Mouse (Mus musculus): Measurements from ENCODE around the gene Tnfrsf18.

Gene Tnfrsf18

DNA sequence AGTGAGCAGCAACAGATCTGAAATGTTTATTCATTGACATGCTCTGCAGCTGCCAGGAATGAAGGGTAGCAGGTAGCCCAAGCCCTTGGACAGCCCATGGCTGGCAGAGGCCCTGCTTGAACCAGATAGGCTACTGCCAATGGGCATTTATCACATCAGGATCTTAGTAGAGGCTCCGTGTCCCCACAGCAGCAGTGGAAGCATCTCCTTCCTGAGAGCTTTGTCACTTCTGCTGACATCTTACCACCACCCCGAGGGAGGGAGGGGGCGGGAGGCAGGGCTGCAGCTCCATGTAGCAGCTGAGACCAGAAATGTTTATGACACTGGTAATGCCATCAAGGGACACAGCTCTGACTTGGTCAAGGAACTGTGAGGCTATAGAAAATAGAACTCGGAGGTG lies 6.9 kb downstream of the Tnfrsf18 start:
- in situ Hi-C loops (cut with MboI, MseI): loop anchor here (5.0 kb wide), 2 partner anchors 36 to 71 kb away; partner anchors contain the start of gene C1qtnf12

DNA sequence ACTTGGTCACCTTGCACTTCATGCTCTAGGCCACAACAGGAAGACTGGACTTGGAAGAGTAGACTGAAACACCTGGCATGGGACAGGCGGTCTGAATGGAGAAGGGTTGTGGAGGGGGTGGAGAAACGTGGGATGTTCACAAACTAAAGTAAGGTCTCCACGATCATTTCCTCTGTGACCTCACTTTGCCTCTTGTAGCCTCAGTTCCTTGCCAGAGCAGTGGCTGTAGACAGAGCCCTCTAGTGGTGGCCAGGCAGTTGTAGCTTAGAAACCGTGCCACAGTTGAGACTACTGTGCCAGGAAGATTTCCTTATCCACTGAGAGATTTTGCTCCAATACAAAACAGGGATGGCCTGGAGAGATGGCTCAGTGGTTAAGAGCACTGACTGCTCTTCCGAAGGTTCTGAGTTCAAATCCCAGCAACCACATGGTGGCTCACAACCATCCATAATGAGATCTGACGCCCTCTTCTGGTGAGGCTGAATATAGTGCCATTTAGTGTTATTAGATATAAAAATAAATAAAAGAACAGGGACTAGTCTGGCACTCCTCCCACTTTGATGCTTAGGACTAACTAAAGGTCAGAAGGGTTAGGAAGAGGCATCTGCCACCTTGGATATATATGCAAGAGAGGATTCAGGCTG lies 7.6 kb downstream of the Tnfrsf18 start:
- in situ Hi-C loops (cut with MboI, MseI): loop anchor here (5.0 kb wide), 2 partner anchors 36 to 71 kb away; partner anchors contain the start of gene C1qtnf12

DNA sequence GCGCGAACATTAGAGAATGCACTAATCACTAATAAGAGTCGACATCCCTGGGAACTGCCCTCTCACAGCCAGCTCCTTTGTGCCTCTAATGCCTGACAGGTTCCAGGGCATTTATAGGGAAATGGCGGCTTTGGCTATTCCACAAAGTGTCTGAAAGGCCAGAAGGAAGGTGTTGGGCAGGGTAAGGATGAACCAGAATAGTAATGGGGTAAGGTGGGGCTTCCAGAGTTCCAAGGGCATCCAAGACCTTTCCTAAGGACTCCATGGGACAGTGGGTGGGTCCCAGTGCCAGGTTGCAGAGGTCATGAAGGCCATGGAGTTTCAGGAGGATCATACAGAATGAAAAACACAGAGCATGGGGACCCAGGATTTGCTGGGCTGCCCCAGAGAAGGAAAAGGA lies 8.3 kb downstream of the Tnfrsf18 start:
- in situ Hi-C loops (cut with MboI, MseI): loop anchor here (5.0 kb wide), 2 partner anchors 37 to 72 kb away; partner anchors contain the start of gene C1qtnf12

DNA sequence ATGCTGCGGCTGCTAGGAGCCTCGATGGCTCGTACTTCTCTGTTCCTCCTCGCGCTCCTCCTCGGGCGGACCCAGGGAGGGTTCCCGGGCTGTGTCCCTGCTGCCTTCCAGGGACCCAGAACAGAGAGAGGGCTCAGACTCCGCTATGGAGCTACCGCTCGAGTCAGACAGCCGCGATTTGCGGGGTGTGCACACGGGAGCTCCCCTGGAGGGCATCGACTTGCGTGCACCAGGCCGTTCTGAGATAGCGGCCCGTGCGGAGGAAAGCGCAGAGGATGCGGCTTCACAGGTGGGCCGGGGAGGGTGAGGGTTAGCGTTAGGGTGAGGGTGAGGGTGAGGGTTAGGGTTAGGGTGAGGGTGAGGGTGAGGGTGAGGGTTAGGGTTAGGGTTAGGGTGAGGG lies 8.9 kb downstream of the Tnfrsf18 start:
- in situ Hi-C loops (cut with MboI, MseI): loop anchor here (5.0 kb wide), 2 partner anchors 38 to 73 kb away; partner anchors contain the start of gene C1qtnf12

DNA sequence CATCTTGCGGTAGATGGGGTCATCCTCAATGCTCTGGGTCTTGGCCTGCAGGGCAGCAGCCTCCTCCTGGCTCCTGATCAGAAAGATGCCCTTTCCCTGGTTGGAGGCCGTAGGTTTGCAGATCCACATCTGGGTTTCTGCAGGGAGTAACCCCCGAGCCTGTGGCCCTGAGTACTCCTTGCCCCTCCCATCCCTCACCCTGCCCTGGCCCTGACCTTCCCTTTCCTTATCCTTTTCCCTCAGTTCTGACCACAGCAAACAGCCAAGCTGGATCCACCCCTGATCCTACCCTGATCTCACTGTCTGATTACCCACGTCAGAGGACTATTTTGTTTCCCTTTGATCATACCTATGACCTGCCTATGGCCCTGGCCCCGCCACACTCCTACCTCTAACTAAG lies 18.8 kb downstream of the Tnfrsf18 start:
- in situ Hi-C loops (cut with MboI, MseI): no loop called here

DNA sequence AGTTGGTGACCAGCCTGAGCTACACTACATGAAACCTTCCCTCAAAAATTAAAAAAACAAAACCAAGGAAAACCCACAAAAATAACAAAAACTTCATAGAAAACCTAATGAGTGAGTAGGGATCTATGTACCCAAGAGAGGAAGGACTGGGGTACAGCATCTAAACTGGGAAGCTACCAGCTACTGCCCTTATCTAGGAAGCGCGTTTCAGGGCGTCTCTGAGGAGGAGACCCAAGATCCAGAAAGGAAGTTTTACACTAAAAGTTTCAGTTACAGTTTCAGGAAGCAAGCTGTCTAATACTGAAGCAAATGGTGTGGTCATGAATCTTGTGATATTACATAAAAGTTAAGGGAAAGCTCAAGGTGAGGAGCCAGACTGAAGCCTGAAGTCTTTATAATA lies 23.8 kb downstream of the Tnfrsf18 start:
- in situ Hi-C loops (cut with MboI, MseI): no loop called here

DNA sequence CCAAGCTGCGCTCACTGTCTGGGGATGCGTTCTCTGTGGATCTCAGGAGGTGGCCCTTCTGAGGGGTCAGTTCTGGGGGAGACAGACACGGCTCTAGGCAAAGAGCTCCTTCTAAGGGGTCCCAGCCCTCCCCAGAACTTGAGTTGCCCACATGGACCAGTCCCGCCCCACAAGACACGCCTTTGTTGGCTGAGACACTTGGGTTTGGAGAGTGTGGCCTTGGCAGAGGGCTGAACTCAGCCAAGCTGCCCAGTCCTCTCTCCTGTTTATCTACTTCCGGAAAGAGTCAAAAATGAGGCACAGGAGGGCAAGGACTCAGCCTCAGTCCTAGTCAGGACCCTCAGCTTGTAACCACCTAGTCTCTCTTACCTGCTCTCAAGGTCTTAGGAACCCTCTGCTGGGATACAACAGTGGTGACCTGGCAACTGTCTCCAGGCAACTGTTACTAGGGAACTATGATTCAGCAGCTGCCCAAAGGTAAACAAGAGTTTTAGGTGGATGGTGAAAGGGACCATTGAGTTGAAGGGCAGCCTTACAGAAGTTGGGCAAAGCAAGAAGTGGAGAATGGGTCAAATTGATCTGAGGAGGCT lies 24.5 kb downstream of the Tnfrsf18 start:
- in situ Hi-C loops (cut with MboI, MseI): no loop called here

DNA sequence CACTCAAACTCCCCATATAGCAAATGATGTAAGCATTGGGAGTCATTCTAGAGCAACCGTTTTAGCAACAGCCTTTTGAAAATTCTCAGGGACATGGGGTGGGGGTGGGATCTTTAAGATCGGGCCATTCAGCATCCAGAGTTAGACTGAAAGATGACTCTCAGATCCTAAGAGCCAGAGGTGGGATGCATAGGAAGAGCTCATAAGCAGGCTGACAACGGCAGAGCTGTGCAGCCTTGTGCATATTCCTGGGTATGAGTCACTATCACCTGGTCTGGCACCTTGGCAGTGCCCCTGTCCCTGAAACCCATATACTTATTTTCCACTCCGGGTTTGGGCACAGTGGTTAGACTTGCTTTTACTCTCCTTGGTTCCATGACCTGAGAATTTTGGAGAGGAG lies 27.1 kb downstream of the Tnfrsf18 start:
- in situ Hi-C loops (cut with MboI, MseI): no loop called here

DNA sequence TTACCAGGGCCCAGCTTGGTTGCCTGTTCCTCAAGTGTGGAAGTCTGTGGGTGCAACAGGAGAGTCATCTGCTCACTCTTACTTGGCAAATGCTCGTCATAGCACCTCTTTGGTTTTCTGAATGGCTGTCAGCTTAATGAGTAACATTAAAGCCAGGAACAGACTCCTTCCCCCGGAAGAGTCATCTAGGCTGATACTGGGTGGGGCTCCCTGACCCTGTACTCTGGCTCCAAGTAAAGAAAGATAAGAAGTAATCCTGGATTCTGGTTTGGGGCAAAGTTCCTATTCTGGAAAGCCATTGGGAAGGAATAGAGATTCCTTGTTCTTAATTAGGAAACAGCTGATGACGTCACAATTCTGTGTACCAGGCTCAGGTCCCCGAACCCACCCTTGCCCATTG lies 28.2 kb downstream of the Tnfrsf18 start:
- in situ Hi-C loops (cut with MboI, MseI): no loop called here

DNA sequence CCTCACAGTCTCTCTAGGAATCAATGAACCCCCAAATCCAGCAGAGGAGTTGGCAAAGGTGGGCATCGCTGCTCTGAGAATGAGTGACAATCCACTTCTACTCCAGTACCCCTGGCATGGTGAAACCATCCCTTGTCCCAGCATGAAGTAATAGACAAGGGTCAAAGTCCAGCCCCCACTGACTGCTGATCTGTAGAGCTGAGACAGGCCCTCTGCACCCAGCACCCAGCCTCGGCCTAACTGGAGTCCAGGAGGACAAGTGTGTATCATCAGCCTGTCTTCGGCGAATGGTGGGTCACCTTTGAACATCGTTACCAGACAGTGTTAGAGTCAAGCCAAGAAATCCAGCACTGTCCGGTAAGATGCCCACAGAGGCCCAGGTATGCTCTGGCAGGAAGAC lies 28.6 kb downstream of the Tnfrsf18 start:
- in situ Hi-C loops (cut with MboI, MseI): loop anchor here (5.0 kb wide), 2 partner anchors 43 to 83 kb away; no protein-coding TSS in a partner anchor

DNA sequence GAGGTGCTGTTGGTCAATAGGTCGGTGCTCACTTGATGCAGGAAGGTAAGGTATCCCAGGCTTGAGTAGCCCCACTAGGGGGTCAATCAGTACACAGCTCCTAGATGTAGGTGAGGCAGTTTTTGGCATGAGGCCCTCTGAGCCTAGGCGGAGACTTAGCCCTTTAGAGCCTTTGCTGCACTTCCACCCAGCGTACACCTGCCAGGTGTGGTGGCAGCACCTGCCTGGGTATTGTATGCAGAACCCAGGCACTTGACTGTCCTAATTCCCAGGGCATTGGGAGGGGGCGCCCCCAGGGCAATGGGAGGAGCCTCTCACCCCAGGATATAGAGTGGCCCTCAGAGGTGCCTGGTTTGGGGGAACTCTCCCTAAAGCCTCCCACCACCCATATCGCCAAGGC lies 29.2 kb downstream of the Tnfrsf18 start:
- in situ Hi-C loops (cut with MboI, MseI): loop anchor here (5.0 kb wide), 2 partner anchors 42 to 82 kb away; no protein-coding TSS in a partner anchor

DNA sequence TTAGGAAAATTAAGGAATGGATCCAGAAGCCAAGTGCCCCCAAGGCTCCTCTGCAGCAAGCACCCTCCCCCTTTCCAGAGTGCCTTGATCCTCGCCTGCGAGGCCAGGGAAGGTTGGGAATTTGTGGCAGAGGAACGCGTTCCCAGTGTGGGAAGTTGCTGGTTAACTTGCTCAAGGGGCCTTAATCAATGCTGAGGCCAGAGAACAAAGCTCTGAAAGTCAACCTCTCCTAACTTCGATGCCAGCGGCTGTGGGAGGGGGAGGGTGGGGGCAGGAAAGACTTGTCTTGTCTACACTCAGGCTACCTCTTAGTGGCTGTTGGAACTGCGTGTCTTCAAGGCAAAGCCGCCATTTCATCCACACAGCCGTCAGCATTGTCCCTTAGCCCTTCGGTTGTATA lies 31.7 kb downstream of the Tnfrsf18 start:
- in situ Hi-C loops (cut with MboI, MseI): loop anchor here (5.0 kb wide), 2 partner anchors 40 to 80 kb away; no protein-coding TSS in a partner anchor

DNA sequence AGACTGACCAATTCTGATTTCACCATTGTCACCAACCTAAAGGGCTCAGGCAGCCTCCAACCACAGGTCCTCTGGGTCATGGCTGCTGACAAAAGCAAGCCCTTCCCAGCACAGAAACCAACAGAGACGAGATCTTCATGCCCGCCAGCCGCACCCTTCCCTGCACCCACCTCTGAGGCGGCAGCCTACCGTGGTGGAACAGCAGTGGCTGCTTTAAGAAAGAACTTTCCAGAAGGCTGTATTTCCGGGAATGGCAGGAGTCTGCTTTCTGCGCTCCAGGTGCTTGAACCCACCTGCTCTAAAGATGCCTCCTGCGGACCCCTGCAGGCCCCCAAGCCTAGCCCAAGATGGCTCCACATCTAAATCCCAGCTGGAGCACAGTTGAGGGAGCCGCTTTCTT lies 32.9 kb downstream of the Tnfrsf18 start:
- in situ Hi-C loops (cut with MboI, MseI): loop anchor here (5.0 kb wide), 2 partner anchors 38 to 78 kb away; no protein-coding TSS in a partner anchor

DNA sequence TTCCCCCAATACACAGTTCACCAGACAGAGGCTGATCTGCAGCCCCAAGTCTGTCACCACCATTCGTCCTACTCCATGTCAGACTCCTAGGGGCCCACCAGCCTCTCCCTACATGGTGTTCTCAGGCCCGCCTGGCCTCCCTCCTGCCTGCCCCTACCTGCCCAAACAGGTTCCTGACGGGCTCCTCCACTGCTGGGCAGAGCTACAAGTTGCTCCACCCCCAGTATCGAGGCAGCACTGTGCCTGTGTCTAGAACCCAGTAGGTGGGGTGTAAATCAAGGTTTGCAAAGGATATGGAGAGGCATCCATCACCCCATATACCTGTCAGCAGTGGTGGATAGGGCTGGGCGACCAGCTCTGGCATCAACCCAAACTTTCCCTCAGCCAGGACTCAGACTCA lies 33.3 kb downstream of the Tnfrsf18 start, which contains the start of gene Ttll10:
TSS of gene Ttll10 (minus strand) at position 154 of the 400 bp plus-strand sequence.
- in situ Hi-C loops (cut with MboI, MseI): loop anchor here (5.0 kb wide), 2 partner anchors 38 to 78 kb away; no protein-coding TSS in a partner anchor

DNA sequence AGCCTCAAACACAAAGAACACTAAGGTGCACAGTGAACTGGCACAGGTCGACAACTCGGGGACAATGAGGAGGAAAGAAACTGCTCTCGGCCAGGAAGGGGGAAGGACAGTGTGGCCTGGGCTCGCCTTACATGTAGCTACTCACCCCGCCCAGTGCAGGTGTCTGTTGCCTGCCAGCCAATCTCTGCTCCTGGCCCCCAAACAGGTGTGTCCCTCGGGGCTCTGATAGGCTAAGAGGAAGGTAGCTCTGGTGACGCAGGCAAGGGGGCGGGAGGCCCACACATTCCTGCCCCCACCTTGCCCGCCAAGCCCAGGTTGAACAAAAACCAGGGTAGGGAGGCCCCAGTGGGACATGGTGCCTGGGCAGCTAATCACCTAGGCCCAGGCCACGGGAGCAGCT lies 33.7 kb downstream of the Tnfrsf18 start:
- in situ Hi-C loops (cut with MboI, MseI): loop anchor here (5.0 kb wide), 2 partner anchors 38 to 78 kb away; no protein-coding TSS in a partner anchor

DNA sequence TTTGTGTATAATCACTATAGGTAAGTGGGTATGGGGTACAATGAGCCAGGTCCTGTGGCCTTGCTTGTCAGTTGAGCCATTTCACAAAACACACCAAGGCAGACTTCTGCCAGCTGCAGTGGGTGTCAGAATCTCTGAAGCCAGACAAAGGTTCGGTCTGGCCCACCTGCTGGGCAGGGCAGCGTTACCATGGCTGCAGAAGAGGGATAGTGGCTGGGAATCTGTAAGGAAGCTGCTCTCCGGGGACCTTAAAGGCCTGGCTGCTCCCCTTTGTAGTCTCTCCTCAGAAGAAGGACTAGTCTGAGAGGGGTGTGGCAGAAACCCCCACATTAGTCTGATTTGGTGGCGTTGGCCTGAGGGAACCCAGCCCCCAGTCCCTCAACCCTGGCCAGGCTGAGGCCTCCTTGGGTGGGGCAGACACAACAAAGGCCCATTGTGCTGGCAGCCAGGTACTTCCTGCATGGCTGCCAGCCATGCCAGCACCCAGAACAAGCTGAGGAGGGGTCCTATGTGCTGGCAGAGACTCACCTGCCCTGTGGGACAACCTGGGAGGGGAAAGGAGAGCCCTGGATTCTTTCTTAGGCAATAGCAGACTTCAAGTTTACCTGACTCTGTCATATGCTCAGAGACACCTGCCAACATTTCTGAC lies 38.0 kb downstream of the Tnfrsf18 start:
- in situ Hi-C loops (cut with MboI, MseI): no loop called here

DNA sequence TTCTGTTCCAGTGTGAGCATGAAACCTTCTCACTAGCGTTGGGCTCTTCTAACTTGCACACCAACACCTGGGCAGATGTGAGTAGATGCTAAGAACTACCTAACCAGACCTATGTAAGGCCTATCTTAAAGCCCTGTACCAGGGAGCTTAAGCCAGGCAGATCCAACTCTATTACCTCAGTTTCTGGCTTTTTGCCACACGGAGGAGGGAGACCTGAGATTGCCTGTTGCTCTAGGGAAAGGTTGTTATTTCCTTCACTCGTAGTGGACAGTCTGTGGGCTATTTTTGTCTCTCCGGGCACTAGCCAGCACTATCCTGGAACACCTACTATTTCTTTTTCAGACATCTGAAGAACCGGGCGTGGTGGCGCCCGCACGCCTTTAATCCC lies 38.5 kb downstream of the Tnfrsf18 start:
- in situ Hi-C loops (cut with MboI, MseI): no loop called here

DNA sequence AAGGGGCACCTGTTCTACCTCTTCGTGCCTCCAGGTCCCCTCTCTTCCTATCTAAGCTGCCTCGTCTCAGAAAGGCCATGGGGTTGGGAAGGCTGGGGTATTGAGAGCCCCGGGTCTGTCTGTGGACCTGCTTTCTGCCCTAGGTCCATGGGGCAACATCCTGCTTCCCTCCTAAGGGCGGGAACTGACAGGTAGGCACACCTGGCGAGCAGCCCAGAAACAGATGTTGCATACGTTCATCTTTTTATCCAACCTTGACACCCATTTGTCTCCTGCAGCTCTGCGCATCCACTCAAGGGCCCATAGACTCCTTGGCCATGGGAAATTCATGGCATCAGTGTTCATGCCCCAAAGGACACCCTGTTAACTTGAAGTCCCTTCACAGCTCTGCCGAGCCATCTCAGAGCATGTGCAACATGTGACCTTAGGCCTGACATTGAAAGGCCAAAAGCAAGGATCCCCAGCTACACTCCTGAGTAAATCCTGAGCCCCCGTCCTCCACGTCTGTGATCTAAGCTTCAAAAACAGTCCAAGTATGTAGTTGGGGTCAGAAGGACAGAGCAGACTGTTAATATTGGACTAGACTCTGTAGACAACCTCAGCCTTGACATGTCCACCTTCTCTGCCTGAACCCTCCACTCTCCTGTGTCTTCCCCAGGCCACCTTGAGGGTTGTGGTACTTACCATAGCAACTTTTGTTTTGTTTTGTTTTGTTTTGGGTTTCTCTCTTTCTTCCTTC lies 39.4 kb downstream of the Tnfrsf18 start:
- in situ Hi-C loops (cut with MboI, MseI): no loop called here

DNA sequence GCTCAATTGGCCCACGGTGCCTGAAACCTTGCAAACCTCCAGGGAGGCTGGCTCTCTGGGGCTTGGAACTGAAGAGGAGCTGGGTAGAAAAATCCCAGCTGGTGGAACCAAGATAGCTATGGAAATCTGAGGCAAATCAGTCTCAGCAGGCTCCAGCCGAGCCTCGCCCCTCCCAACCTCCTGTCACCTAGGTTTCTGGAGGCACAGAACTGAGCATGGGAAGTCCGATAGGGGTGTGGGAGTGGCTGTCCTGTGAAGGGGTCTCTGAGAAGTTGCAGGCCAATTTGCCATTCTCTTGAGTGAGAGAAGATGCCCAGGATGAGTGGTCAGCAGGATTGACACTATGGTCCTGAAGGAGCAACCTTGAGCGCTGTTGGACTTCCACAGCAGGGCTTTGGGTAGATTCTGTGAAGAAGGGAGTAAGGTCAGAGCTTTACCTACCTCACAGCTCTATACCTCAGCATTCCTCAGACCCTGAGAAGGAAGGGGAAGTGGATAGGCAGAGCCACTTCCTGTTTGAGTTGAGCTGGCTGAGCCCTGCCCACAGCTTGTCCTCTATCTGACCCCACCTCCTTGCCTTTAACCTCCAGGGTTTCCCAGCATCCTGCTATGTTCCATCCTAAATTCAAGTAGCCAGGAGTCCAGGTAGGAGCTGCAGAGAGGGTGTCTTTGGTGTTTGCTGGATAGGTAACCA lies 41.4 kb downstream of the Tnfrsf18 start:
- in situ Hi-C loops (cut with MboI, MseI): no loop called here

DNA sequence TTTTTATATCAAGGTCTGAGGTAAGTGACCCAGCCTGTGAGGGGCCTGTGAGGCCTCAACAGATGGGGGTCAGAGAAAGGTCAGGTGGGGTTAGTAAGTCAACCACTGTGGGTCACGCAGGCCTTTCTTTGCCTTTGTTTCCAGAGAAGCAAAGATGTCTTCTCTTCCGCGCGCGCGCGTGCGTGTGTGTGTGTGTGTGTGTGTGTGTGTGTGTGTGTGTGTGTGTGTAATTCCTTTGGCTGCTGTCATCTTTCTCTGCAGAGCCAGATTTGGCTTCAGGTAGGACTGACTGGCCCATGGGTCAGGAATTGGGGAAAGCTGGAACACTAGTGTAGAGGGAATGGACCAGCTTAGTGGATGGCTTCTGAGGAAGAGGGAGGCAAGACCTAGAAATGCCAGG lies 43.7 kb downstream of the Tnfrsf18 start:
- in situ Hi-C loops (cut with MboI, MseI): no loop called here

DNA sequence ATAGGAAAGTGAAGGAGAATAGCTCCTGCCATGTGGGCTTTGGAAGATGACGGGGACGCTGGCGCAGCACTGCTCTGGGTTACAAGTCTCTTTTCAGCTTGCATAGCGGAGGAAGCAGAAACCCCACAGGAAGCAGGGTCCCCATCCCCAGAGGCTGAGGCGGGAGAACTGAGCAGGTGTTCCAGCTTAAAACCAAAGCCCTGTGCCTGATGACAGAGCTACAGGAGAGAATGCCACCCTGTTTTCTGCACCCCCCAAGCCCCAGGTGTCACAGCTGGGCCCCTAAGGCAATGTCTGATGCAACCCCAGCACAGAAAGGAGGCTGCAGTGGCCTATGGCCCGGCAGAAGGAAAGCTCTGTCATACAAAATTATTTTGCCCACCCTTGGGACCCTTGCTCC lies 44.3 kb downstream of the Tnfrsf18 start:
- in situ Hi-C loops (cut with MboI, MseI): no loop called here
